Mouse (Mus musculus): ENCODE measurements around the gene Fkbp8. TPM values are rescaled to one million over a fixed set of nuclear protein-coding genes. Genes with fewer than 3 reads are reported as not detected.

Gene Fkbp8
- polyA plus RNA-seq, 1 experiment, result 623 TPM

DNA sequence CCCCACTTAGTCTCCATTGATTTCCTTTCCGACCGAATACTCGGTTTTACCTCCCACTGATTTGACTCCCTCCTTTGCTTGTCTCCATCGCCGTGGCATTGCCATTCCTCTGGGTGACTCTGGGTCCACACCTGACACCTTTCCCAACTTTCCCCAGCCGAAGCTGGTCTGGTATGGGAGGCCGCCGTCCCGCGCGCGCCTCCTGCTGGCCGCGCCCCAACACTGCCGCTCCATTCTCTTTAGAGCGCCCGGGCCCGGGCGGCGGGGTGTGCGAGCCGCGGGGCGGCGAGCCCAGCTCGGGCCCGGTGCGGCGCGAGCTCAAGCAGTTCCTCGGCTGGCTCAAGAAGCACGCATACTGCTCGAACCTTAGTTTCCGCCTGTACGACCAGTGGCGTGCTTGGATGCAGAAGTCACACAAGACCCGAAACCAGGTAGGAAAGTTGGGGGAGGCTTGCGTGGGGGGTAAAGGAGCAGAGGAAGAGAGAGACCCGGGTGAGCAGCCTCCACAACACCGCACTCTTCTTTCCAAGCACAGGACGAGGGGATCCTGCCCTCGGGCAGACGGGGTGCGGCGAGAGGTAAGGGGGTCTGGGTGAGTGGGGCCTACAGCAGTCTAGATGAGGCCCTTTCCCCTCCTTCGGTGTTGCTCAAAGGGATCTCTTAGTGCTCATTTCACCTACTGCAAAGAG lies 24.3 kb upstream of the Fkbp8 start:
- peak overlapping the region; percentile 6; the same call in 1 of the 2 replicates for H3K4me3 ChIP-seq (ENCODE audit: low read depth, low read length)
- 21% methylated on average over 46 of the region's 46 CpGs for WGBS
- peaks cover 9% of the 10 kb centered on the region for H3K36me3 ChIP-seq (ENCODE audit: control insufficient read depth, insufficient read depth, low read length)
- H3K27me3 ChIP-seq (ENCODE audit: control insufficient read depth, insufficient read depth, low read length), result 0 out of 2 replicates have a peak, but pooled peaks cover 6% of the 10 kb centered on the region
- H3K4me1 ChIP-seq (ENCODE audit: control insufficient read depth, insufficient read depth, insufficient read length, low read length), result peaks cover 14% of the 10 kb centered on the region
- H3K27ac ChIP-seq (ENCODE audit: insufficient read depth, low read depth, low read length), result no peak overlapping the region
- TF ChIP-seq CTCF (IDR thresholded peaks at IDR 0.05; ENCODE audit: extremely low read depth, insufficient read length, insufficient replicate concordance, low read depth, low read length), result peak; percentile 85
- no peak for TF ChIP-seq POLR2A (IDR thresholded peaks at IDR 0.05; ENCODE audit: low read depth, low read length)

DNA sequence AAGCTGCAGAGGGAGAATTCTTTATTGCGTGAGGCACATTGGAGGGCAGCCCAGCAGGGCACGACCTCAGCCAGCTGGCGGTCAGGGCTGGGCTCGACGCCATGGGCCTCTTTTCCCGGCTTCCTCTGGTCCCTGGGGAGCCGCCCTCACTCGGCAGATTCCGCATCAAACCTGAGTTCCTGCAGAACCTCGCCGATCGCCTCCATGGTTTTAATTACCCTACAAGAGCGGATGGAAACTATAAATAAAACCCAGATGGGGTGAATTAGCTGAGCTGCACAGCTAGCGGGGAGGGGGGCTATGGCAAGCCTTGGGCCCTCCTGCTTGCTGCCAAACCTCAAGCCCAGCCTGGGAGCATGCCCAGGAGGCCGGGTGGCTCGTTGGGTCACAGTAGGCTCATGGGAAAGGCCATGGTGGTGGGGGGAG lies 23.2 kb upstream of the Fkbp8 start:
- TF ChIP-seq CTCF (IDR thresholded peaks at IDR 0.05; ENCODE audit: extremely low read depth, insufficient read length, insufficient replicate concordance, low read depth, low read length) (no peak), POLR2A (IDR thresholded peaks at IDR 0.05; ENCODE audit: low read depth, low read length) (no peak)

DNA sequence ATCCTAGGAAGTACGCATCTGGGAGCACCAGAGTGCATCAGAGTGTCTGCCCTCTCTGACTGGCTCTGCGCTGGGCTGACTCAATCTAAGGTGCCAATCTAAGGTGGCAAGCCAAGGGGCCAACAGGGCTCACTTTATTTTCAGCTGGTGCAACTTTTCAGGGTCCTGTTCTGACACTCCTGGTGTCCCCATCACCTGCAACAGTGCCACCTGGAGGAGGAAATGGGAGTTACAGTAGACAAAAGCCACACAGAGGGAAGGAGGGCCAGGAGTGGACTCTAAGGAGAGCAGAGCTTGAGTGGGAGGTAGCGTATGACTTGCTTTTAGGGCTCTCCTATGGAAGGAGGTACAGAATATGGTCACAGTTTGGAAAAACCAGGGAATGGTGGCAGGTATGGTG lies 22.7 kb upstream of the Fkbp8 start:
- Histone ChIP-seq H3K27ac (ENCODE audit: insufficient read depth, low read depth, low read length) (no peak overlapping the region), H3K36me3 (ENCODE audit: control insufficient read depth, insufficient read depth, low read length) (peaks cover 16% of the 10 kb centered on the region), H3K27me3 (ENCODE audit: control insufficient read depth, insufficient read depth, low read length) (no peaks in the 10 kb centered on the region), H3K4me1 (ENCODE audit: control insufficient read depth, insufficient read depth, insufficient read length, low read length) (peaks cover 23% of the 10 kb centered on the region), H3K4me3 (ENCODE audit: low read depth, low read length) (no peak overlapping the region)
- 90% methylated on average over 3 of the region's 3 CpGs for WGBS
- TF ChIP-seq CTCF (IDR thresholded peaks at IDR 0.05; ENCODE audit: extremely low read depth, insufficient read length, insufficient replicate concordance, low read depth, low read length) (peak; percentile 87; the same call in 1 of the 2 replicates), POLR2A (IDR thresholded peaks at IDR 0.05; ENCODE audit: low read depth, low read length) (no peak)

More for the DNA sequence above, 23.2 kb upstream of the Fkbp8 start:
- WGBS, result 83% methylated on average over 16 of the region's 16 CpGs
- H3K27ac ChIP-seq (ENCODE audit: insufficient read depth, low read depth, low read length), result no peak overlapping the region
- peaks cover 16% of the 10 kb centered on the region for H3K36me3 ChIP-seq (ENCODE audit: control insufficient read depth, insufficient read depth, low read length)
- H3K4me1 ChIP-seq (ENCODE audit: control insufficient read depth, insufficient read depth, insufficient read length, low read length), result peaks cover 22% of the 10 kb centered on the region
- no peak overlapping the region for H3K4me3 ChIP-seq (ENCODE audit: low read depth, low read length)
- no peaks in the 10 kb centered on the region for H3K27me3 ChIP-seq (ENCODE audit: control insufficient read depth, insufficient read depth, low read length)

DNA sequence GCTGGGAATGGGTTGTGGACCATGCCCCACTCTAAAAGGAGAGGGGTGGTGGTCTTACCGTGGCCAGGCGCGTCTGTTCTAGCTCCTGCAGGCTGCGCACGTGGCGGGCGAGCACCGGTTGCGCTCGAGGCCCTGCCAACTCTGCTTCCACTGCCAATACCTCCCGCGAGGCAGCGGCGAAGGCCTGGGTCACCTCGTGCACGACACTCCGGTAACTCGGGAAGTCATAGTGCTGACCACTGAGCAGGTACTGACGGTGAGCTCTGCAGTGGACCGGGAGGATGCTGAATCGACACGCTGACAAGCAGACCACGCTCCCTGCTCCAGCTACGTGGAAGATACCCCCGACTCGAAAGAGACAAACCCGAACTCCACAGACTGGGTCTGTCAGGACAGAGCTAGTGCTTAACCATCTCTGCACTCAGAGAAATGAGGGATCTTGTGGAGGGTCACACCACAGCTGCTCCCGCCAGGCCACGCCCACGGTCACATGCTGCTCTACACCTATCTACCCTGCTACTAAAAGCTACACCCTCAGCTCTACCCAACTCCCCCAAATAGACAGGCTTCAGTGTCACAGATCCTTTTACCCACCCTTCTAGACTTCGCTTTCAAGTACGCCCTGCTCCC lies 21.7 kb upstream of the Fkbp8 start:
- peaks cover 16% of the 10 kb centered on the region for H3K36me3 ChIP-seq (ENCODE audit: control insufficient read depth, insufficient read depth, low read length)
- H3K27ac ChIP-seq (ENCODE audit: insufficient read depth, low read depth, low read length), result no peak overlapping the region; the same call in 1 of the 2 replicates
- 35% methylated on average over 32 of the region's 32 CpGs for WGBS
- TF ChIP-seq POLR2A (IDR thresholded peaks at IDR 0.05; ENCODE audit: low read depth, low read length), result no peak
- no peak for TF ChIP-seq CTCF (IDR thresholded peaks at IDR 0.05; ENCODE audit: extremely low read depth, insufficient read length, insufficient replicate concordance, low read depth, low read length)
- H3K4me1 ChIP-seq (ENCODE audit: control insufficient read depth, insufficient read depth, insufficient read length, low read length), result peaks cover 20% of the 10 kb centered on the region
- no peaks in the 10 kb centered on the region for H3K27me3 ChIP-seq (ENCODE audit: control insufficient read depth, insufficient read depth, low read length)
- H3K4me3 ChIP-seq (ENCODE audit: low read depth, low read length), result peak overlapping the region; percentile 70

DNA sequence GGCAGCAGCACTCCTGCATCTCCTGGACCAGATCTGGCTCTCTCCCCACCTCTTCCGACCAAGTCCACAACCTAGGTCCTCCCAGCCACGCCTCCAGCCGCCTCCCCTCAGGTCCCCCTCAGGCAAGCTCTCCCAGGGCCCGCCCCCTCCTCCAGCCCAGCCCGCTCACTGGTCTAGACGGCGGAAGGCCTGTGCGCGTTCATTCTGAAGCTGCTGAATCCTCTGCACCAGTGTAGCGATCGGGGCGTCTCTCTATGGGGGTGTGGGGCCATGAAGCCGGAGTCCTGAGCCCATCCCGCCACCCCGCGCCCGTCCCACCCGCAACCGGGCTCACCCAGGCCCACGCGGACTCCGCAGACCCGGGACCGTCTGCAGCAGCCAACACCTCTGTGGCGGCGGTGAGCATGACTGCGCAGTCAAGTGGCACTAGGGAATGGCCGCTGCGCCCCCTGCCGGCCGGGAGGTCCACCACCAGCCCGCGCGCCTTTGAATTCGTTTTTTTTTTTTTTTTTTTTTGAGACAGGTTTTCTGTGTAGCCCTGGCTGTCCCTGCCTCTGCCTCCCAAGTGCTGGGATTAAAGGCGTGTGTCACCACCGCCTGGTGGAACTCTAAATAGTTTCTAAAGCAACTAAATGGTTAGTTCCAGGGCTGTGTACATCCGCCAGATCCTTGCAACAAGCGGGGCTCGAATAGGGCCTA lies 21.0 kb upstream of the Fkbp8 start, which contains the start of gene Rex1bd:
TSS of gene Rex1bd (minus strand) at position 425 of the 699 bp plus-strand sequence.
- WGBS, result 3% methylated on average over 40 of the region's 40 CpGs
- H3K27me3 ChIP-seq (ENCODE audit: control insufficient read depth, insufficient read depth, low read length), result no peaks in the 10 kb centered on the region
- TF ChIP-seq POLR2A (IDR thresholded peaks at IDR 0.05; ENCODE audit: low read depth, low read length) (peak; percentile 33; the same call in 1 of the 2 replicates), CTCF (IDR thresholded peaks at IDR 0.05; ENCODE audit: extremely low read depth, insufficient read length, insufficient replicate concordance, low read depth, low read length) (peak; percentile 78)
- no peak within 1 kb of the TSS; the same call in 1 of the 2 replicates for H3K27ac ChIP-seq (ENCODE audit: insufficient read depth, low read depth, low read length)
- peaks cover 19% of the 10 kb centered on the region for H3K4me1 ChIP-seq (ENCODE audit: control insufficient read depth, insufficient read depth, insufficient read length, low read length)
- H3K36me3 ChIP-seq (ENCODE audit: control insufficient read depth, insufficient read depth, low read length), result peaks cover 16% of the 10 kb centered on the region
- H3K4me3 ChIP-seq (ENCODE audit: low read depth, low read length), result peak within 1 kb of the TSS; percentile 70

DNA sequence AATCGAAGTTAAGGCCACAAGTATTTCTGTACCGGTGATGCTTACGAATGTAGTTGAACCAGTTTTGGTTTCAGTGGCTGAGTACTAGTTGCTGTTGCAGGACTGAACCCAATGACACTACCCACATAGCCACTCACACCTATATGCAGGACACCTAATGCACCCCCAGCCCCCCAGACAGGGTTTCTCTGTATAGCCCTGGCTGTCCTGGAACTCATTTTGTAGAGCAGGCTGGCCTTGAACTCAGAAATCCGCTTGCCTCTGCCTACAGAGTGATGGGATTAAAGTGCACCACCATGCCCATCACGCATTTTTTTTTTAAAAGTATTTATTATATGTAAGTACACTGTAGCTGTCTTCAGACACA lies 20.5 kb upstream of the Fkbp8 start:
- no peaks in the 10 kb centered on the region for H3K27me3 ChIP-seq (ENCODE audit: control insufficient read depth, insufficient read depth, low read length)
- no peak for TF ChIP-seq CTCF (IDR thresholded peaks at IDR 0.05; ENCODE audit: extremely low read depth, insufficient read length, insufficient replicate concordance, low read depth, low read length)
- TF ChIP-seq POLR2A (IDR thresholded peaks at IDR 0.05; ENCODE audit: low read depth, low read length), result no peak
- peaks cover 22% of the 10 kb centered on the region for H3K4me1 ChIP-seq (ENCODE audit: control insufficient read depth, insufficient read depth, insufficient read length, low read length)
- H3K4me3 ChIP-seq (ENCODE audit: low read depth, low read length), result no peak overlapping the region
- H3K36me3 ChIP-seq (ENCODE audit: control insufficient read depth, insufficient read depth, low read length), result peaks cover 16% of the 10 kb centered on the region
- WGBS, result 51% methylated on average over 5 of the region's 5 CpGs
- no peak overlapping the region for H3K27ac ChIP-seq (ENCODE audit: insufficient read depth, low read depth, low read length)

All from small intestine, adult 2 months (tissue).